Mouse (Mus musculus): ENCODE results near the gene Dhrs3.

Dhrs3 gene

GRCm38 (mm10) chr4:144892133-144892936, at the start of gene Dhrs3:
Gene Dhrs3, plus strand, starts transcription at chr4:144892827.
- DNase-seq (ENCODE audit: low read depth, low spot score), result no peak

GRCm38 (mm10) chr4:144861756-144862505, 30.7 kb upstream of the Dhrs3 start:
- DNase-seq (ENCODE audit: low read depth, low spot score), result no peak

GRCm38 (mm10) chr4:144867926-144868325, 24.7 kb upstream of the Dhrs3 start:
- no peak for DNase-seq (ENCODE audit: low read depth, low spot score)

GRCm38 (mm10) chr4:144868584-144868983, 24.0 kb upstream of the Dhrs3 start:
- DNase-seq (ENCODE audit: low read depth, low spot score), result no peak

- DNase-seq (ENCODE audit: low read depth, low spot score), result no peak
These were observed 19.7 kb upstream of the Dhrs3 start for GRCm38 (mm10) chr4:144872905-144873304.

GRCm38 (mm10) chr4:144875576-144876093, 17.0 kb upstream of the Dhrs3 start:
- DNase-seq (ENCODE audit: low read depth, low spot score), result no peak

GRCm38 (mm10) chr4:144879549-144879948, 13.1 kb upstream of the Dhrs3 start:
- no peak for DNase-seq (ENCODE audit: low read depth, low spot score)

- DNase-seq (ENCODE audit: low read depth, low spot score), result no peak
These were observed 11.3 kb upstream of the Dhrs3 start for GRCm38 (mm10) chr4:144881376-144881775.

- no peak for DNase-seq (ENCODE audit: low read depth, low spot score)
These were observed 9.7 kb upstream of the Dhrs3 start for GRCm38 (mm10) chr4:144882881-144883331.

GRCm38 (mm10) chr4:144886460-144886859, 6.2 kb upstream of the Dhrs3 start:
- DNase-seq (ENCODE audit: low read depth, low spot score), result no peak

- no peak for DNase-seq (ENCODE audit: low read depth, low spot score)
These were observed 3.9 kb upstream of the Dhrs3 start for GRCm38 (mm10) chr4:144888750-144889149.

- no peak for DNase-seq (ENCODE audit: low read depth, low spot score)
These were observed 2.9 kb upstream of the Dhrs3 start for GRCm38 (mm10) chr4:144889505-144890301.

GRCm38 (mm10) chr4:144890690-144891120, 1.9 kb upstream of the Dhrs3 start:
- DNase-seq (ENCODE audit: low read depth, low spot score), result no peak

GRCm38 (mm10) chr4:144891121-144891711, 1.4 kb upstream of the Dhrs3 start:
- no peak for DNase-seq (ENCODE audit: low read depth, low spot score)

- no peak for DNase-seq (ENCODE audit: low read depth, low spot score)
These were observed 889 bp upstream of the Dhrs3 start for GRCm38 (mm10) chr4:144891743-144892132.

- no peak for DNase-seq (ENCODE audit: low read depth, low spot score)
These were observed 278 bp downstream of the Dhrs3 start for GRCm38 (mm10) chr4:144892937-144893272.

GRCm38 (mm10) chr4:144893561-144894486, 1.2 kb downstream of the Dhrs3 start:
- DNase-seq (ENCODE audit: low read depth, low spot score), result no peak

GRCm38 (mm10) chr4:144894487-144895210, 2.0 kb downstream of the Dhrs3 start:
- DNase-seq (ENCODE audit: low read depth, low spot score), result no peak

- DNase-seq (ENCODE audit: low read depth, low spot score), result no peak
These were observed 2.6 kb downstream of the Dhrs3 start for GRCm38 (mm10) chr4:144895211-144895590.

- DNase-seq (ENCODE audit: low read depth, low spot score), result no peak
These were observed 3.7 kb downstream of the Dhrs3 start for GRCm38 (mm10) chr4:144896321-144896720.

Data from WW6 (cell line).